Mouse (Mus musculus) gastrocnemius, adult 2 months (tissue): ENCODE measurements around the gene Dync1i1. TPM values are rescaled to one million over a fixed set of nuclear protein-coding genes. Genes with fewer than 3 reads are reported as not detected.

Source experiments
- DNase-seq: peaks from one replicate; pipeline ENCODE4 v3.0.0; 2022
- H3K27ac ChIP-seq: fragments of 200-600 bp; 2 replicates; pipeline ENCODE4 v1.8.1; 2022; ENCODE audit warnings: mild to moderate bottlenecking
- H3K4me3 ChIP-seq: fragments of 200-600 bp; 2 replicates; pipeline ENCODE4 v1.8.1; 2022; ENCODE audit warnings: mild to moderate bottlenecking, moderate library complexity
- CTCF ChIP-seq: fragments of 200-600 bp; IDR thresholded peaks from 2 replicates; pipeline ENCODE4 v1.8.1; 2022; ENCODE audit warnings: antibody characterized with exemption, mild to moderate bottlenecking, moderate library complexity
- intact Hi-C: fragments of 180-260 bp; cut with DNase I; formaldehyde crosslinking; loops from one replicate; pipeline ENCODE4 v1.15.1; 2025
- total RNA-seq, 2 experiments: library from RNA; stranded (reverse); gene quantifications; 2 replicates each; pipeline ENCODE4 v1.2.3; 2021

Dync1i1 gene
- total RNA-seq, 2 experiments from 2014 or later: 0.20 to 0.56 TPM

GRCm38 (mm10) chr6:5832838-5833237, 107.4 kb downstream of the Dync1i1 start:
- no peak overlapping the region for H3K27ac ChIP-seq
- no peak overlapping the region for H3K4me3 ChIP-seq
- intact Hi-C loops: no loop called here
- TF ChIP-seq CTCF: no peak
- peak; percentile 22 for DNase-seq

DNA sequence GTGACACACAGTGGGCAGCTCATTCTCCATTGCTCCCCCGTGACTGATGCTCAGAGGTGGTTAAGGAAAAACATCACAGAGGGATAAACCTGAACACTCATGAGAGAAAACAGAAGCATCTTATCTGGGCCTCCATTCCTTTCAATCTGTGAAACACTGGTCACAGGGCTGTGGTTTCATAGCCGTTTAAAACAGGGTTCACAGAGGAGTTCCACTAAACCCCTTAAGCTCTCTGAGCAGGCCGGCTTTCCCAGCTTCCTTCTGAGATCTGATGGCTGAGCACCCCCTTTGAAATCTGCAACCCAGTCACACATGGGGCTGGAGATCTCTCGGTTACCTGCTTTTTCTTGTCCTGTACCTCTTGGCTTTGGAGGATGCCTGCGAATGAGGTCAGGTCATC, 117.0 kb downstream of the Dync1i1 start:
- H3K4me3 ChIP-seq: no peak overlapping the region
- DNase-seq: no peak
- H3K27ac ChIP-seq: no peak overlapping the region
- intact Hi-C loops: no loop called here
- TF ChIP-seq CTCF: no peak

- no peak overlapping the region for H3K4me3 ChIP-seq
- H3K27ac ChIP-seq: no peak overlapping the region
- intact Hi-C loops: no loop called here
- no peak for DNase-seq
- no peak for TF ChIP-seq CTCF
Measured at GRCm38 (mm10) chr6:5846154-5846553, 120.7 kb downstream of the Dync1i1 start.

GRCm38 (mm10) chr6:5854048-5854836, 128.8 kb downstream of the Dync1i1 start:
- intact Hi-C loops: loop anchor here (10.0 kb wide), 1 partner anchor 1061 kb away; no protein-coding TSS in a partner anchor
- TF ChIP-seq CTCF: no peak
- H3K4me3 ChIP-seq: no peak overlapping the region

DNA sequence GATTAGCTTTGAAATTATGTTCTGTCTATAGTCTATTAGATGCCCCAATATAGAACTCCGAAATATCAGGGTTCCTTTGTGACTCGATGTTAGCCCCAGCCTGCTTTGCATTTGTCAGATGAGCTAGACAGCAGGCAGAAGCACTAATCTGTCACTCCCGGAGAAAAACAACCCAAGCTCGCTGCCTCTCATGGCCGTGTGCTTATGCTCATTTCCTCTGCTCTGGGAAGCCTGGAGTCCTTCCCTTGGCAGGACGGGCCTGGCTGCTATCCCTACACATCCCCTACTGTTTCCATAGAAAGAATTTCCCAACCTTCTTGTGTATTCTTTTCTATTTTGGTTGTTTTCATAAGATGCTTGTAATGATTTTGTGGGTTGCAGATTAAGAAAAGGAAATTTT, 130.1 kb downstream of the Dync1i1 start:
- no peak for DNase-seq
- Histone ChIP-seq H3K27ac (no peak overlapping the region), H3K4me3 (no peak overlapping the region)
- intact Hi-C loops: loop anchor here (10.0 kb wide), 1 partner anchor 1059 kb away; no protein-coding TSS in a partner anchor
- no peak for TF ChIP-seq CTCF

More at GRCm38 (mm10) chr6:5854048-5854836, 128.8 kb downstream of the Dync1i1 start:
- H3K27ac ChIP-seq: no peak overlapping the region
- DNase-seq: no peak

DNA sequence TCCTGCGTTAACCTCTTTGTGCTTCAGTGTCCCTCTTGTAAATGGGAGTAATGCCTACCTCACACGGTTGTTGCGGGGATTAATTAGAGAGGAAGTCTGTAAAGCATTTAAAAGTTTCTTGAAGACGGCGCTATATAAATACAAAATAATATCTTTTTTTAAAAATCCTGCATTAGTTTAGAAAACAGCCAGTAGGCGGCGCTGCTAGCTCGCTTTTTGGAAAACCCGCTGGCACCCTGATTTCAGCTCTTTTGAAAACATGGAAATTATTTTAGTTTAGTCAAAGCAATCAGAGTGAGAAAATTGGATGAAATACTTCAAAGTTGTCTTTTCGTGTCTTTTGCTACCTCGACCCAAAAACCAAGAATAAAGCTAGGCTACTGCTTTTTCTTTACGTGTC, 132.9 kb downstream of the Dync1i1 start:
- Histone ChIP-seq H3K4me3 (peak overlapping the region; percentile 63), H3K27ac (no peak overlapping the region)
- peak; percentile 78 for TF ChIP-seq CTCF
- intact Hi-C loops: loop anchor here (10.0 kb wide), 1 partner anchor 1056 kb away; no protein-coding TSS in a partner anchor
- DNase-seq: peak; percentile 32

DNA sequence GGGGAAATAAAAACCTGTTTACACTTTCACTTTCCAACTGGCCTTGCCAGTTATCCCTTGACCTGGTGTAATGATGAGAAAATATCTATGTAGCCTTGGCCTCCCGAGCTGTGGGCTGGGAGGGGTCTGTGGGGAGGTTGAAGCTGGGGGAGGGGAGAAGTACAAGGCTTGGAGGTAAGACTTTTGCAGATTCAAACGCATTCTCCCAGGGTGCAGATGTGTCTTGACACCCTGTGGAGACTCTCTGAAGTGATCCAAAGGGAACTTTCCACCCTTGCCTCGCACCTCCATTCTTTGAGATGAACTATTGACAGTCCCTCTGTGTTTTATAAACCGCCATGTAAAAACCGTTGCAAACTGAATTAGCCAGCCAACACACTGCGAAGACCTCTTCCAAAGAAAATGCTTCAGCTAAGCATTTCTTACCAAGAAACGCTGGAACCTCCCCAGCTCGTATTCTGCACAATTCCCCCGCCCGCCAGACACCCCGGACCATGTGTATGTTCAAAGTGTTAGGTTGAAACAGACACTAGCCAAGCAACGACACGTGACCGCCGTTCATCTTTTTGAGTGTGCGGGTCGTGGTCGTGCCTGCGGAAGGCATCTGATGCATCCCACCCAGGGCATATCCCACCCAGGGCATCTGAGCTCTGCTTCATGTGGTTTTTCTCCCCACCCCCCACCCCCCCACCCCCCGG, 133.6 kb downstream of the Dync1i1 start:
- TF ChIP-seq CTCF: no peak

GRCm38 (mm10) chr6:5859630-5860029, 134.2 kb downstream of the Dync1i1 start:
- H3K27ac ChIP-seq: no peak overlapping the region
- no peak for DNase-seq
- no peak overlapping the region for H3K4me3 ChIP-seq
- TF ChIP-seq CTCF: no peak
- intact Hi-C loops: loop anchor here (10.0 kb wide), 1 partner anchor 1055 kb away; no protein-coding TSS in a partner anchor

More for the DNA sequence above, 133.6 kb downstream of the Dync1i1 start:
- DNase-seq: no peak
- Histone ChIP-seq H3K27ac (no peak overlapping the region), H3K4me3 (peak overlapping the region; percentile 63)
- intact Hi-C loops: loop anchor here (10.0 kb wide), 1 partner anchor 1056 kb away; no protein-coding TSS in a partner anchor

DNA sequence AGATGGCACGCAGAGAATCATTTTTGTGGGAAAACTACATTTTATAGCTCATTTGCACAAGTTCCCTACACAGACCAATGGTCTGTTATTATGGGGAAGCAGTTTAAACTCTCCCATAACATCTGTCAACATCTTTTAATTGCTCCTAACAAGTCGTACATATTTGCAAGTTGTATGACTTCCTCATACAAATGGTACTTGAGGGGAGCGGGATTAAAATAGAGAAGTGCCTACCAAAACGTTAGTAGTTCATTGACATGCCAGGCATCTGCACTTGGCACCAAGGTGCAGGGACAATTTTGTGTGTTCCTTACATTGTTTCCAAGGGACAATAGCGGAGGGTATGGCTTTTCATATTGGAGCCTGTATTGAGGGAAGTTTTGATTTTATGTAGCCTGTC, 140.7 kb downstream of the Dync1i1 start:
- Histone ChIP-seq H3K4me3 (no peak overlapping the region), H3K27ac (no peak overlapping the region)
- no peak for TF ChIP-seq CTCF
- intact Hi-C loops: no loop called here
- DNase-seq: no peak

- TF ChIP-seq CTCF: no peak
- Histone ChIP-seq H3K4me3 (no peak overlapping the region), H3K27ac (no peak overlapping the region)
- DNase-seq: no peak
- intact Hi-C loops: no loop called here
Measured at GRCm38 (mm10) chr6:5867221-5867620, 141.8 kb downstream of the Dync1i1 start.

- no peak for TF ChIP-seq CTCF
- intact Hi-C loops: no loop called here
- Histone ChIP-seq H3K4me3 (no peak overlapping the region), H3K27ac (no peak overlapping the region)
- no peak for DNase-seq
Measured at GRCm38 (mm10) chr6:5871060-5871459, 145.6 kb downstream of the Dync1i1 start.

DNA sequence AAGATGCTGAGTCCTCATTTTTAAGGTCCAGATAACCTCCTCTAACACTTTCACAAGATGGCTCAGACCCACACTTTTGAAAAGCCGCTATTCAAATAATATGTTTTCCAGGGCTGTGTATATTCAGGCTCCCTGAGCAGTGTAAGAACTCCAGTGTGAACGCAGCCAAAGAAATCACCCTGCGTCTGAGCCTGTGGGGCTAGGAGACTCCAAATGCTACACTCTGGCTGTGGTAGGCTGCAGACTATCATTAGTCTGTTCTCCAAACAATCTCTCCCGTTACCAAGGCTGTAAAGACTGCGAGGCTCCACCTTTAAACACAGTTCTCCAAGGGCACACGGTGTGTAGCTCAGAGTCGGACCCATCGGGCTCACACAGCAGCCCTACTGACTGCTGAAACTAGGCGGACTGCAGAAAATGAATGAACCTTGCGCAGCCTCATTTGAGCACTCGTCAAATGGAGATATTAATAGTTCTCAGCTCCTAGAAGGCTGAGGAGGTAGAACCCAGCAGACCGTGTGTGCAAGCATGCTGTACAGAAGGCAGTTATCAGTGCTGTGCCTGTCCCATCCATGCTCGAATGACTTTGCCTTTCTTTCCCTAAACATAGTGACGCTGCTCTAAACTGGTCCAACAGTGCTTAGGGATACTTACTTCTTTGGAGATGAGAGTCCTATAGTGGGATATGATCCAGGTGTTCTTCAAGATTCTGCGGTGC, 146.3 kb downstream of the Dync1i1 start:
- intact Hi-C loops: no loop called here
- Histone ChIP-seq H3K27ac (no peak overlapping the region), H3K4me3 (no peak overlapping the region)
- TF ChIP-seq CTCF: no peak
- DNase-seq: no peak
